Comparison of ENCODE assay signal across 12 mouse cellular contexts in genomic region chr11:121231628-121232291, GRCm38 (mm10). TPM values are rescaled to one million over a fixed set of nuclear protein-coding genes. Genes with fewer than 3 reads are reported as not detected.
A peak's percentile ranks its signal among the peaks of the same experiment; 100 is the strongest.
DNase-seq lines count a peak whose midpoint lies in the region; ATAC-seq and TF ChIP-seq lines count a peak whose summit lies in the region.
"Had no signal": no experiment of that assay in that cellular context is flagged by ENCODE, and none has a peak within 500 bp of the region (broad histone marks: within the 10 kb centered on the region; RNA-seq: fewer than 3 reads in every experiment).

No protein-coding gene starts in this region.

- WGBS in heart, embryonic 13.5 days = 25% methylated on average over 4 of the region's 4 CpGs
- WGBS in liver, embryonic 16.5 days (ENCODE audit: insufficient replicate concordance) = 27% methylated on average over 4 of the region's 4 CpGs
- 60% methylated on average over 4 of the region's 4 CpGs for WGBS in hindbrain, embryonic 12.5 days

- H3K4me3 ChIP-seq in left cerebral cortex, adult 2 months = no peak overlapping the region
- H3K4me3 ChIP-seq in heart, embryonic 13.5 days = no peak overlapping the region
- no peak overlapping the region for H3K4me3 ChIP-seq in liver, embryonic 16.5 days (ENCODE audit: low read depth, low read length)
- H3K4me3 ChIP-seq in hindbrain, embryonic 12.5 days = no peak overlapping the region

- no peaks in the 10 kb centered on the region for H3K27me3 ChIP-seq in heart, embryonic 13.5 days (replicated peaks)
- no peaks in the 10 kb centered on the region for H3K27me3 ChIP-seq in liver, embryonic 16.5 days (ENCODE audit: control insufficient read depth, insufficient read depth, low read depth, low read length)
- H3K27me3 ChIP-seq in hindbrain, embryonic 12.5 days = no peaks in the 10 kb centered on the region

- intact Hi-C loops in left cerebral cortex, adult 2 months (cut with DNase I) = loop anchor here (10.0 kb wide), 1 partner anchor 203 kb away; the partner anchor contains the start of gene Fn3k
- intact Hi-C loops in left cerebral cortex, postnatal 10 days (cut with DNase I) = no loop called here

- no peak for DNase-seq in left cerebral cortex, adult 2 months (ENCODE audit: extremely low spot score in 1 of 2, low spot score in 2 of 2)
- no peak for DNase-seq in left cerebral cortex, postnatal 10 days (ENCODE audit: extremely low spot score in 1 of 2, low spot score in 2 of 2)
- peak; percentile 21 for DNase-seq in c-Kit-positive CD71-positive TER-119-negative erythroid progenitor cells, embryonic 14.5 days (ENCODE audit: low read depth)
- no peak for DNase-seq in natural killer cell, adult 2 months (ENCODE audit: low spot score in 2 of 2)
- no peak for DNase-seq in adipocyte (ENCODE audit: low spot score)
- DNase-seq: adrenal gland, postnatal 10 days; embryo, embryonic 11 days; forebrain, postnatal 0 days had no signal

- ATAC-seq in heart, embryonic 13.5 days (ENCODE audit: extremely low read depth, insufficient number of reproducible peaks, low FRiP score, low TSS enrichment) = no peak
- no peak for ATAC-seq in liver, embryonic 16.5 days (ENCODE audit: low read depth)
- no peak for ATAC-seq in hindbrain, embryonic 12.5 days (ENCODE audit: low FRiP score)
- ATAC-seq: forebrain, postnatal 0 days; inflammation-experienced regulatory T-cells, adult 6 months had no signal

- peaks cover 7% of the 10 kb centered on the region for H3K36me3 ChIP-seq in heart, embryonic 13.5 days
- H3K36me3 ChIP-seq in liver, embryonic 16.5 days (ENCODE audit: control insufficient read depth, insufficient read depth) = no peaks in the 10 kb centered on the region; the same call in 1 of the 2 replicates
- peaks cover 6% of the 10 kb centered on the region for H3K36me3 ChIP-seq in hindbrain, embryonic 12.5 days

- H3K4me1 ChIP-seq in heart, embryonic 13.5 days = peaks cover 47% of the 10 kb centered on the region
- peaks cover 50% of the 10 kb centered on the region for H3K4me1 ChIP-seq in liver, embryonic 16.5 days (ENCODE audit: control insufficient read depth, low read depth, low read length)
- H3K4me1 ChIP-seq in hindbrain, embryonic 12.5 days = peaks cover 28% of the 10 kb centered on the region

- no peak for TF ChIP-seq CTCF in left cerebral cortex, adult 2 months (IDR thresholded peaks at IDR 0.05)

- no peaks in the 10 kb centered on the region for H3K9me3 ChIP-seq in heart, embryonic 13.5 days
- no peaks in the 10 kb centered on the region for H3K9me3 ChIP-seq in liver, embryonic 16.5 days (replicated peaks; ENCODE audit: control insufficient read depth, low read length)
- H3K9me3 ChIP-seq in hindbrain, embryonic 12.5 days (replicated peaks) = no peaks in the 10 kb centered on the region

- H3K4me2 ChIP-seq in heart, embryonic 13.5 days = no peak overlapping the region
- H3K4me2 ChIP-seq in liver, embryonic 16.5 days (ENCODE audit: low read depth, low read length) = no peak overlapping the region
- H3K4me2 ChIP-seq in hindbrain, embryonic 12.5 days (replicated peaks) = no peak overlapping the region

- H3K9ac ChIP-seq in heart, embryonic 13.5 days = peak overlapping the region; percentile 34
- H3K9ac ChIP-seq in liver, embryonic 16.5 days (ENCODE audit: low read depth, low read length) = 0 out of 2 replicates have a peak overlapping the region, but pooled peaks have one; percentile 13
- no peak overlapping the region for H3K9ac ChIP-seq in hindbrain, embryonic 12.5 days
- H3K9ac ChIP-seq: forebrain, postnatal 0 days had no signal

- peak overlapping the region; percentile 4 for H3K27ac ChIP-seq in left cerebral cortex, adult 2 months
- H3K27ac ChIP-seq in heart, embryonic 13.5 days (replicated peaks) = peak overlapping the region; percentile 75
- H3K27ac ChIP-seq in liver, embryonic 16.5 days (ENCODE audit: low read length) = peak overlapping the region; percentile 71
- H3K27ac ChIP-seq in hindbrain, embryonic 12.5 days = no peak overlapping the region

RNA-seq across cellular contexts. Expression of gene Cybc1, which starts 2.6 kb away (rescaled TPM):
- total RNA-seq in left cerebral cortex, adult 2 months (2021) = 10 to 100 TPM; 22.0 to 23.3 TPM
- 10 to 100 TPM; 22.8 to 24.7 TPM for total RNA-seq in left cerebral cortex, postnatal 10 days (2021)
- polyA plus RNA-seq in heart, embryonic 13.5 days (2015; fragmentation: Nextera tagmentation; extraction: Ambion mirVana) = 21.5 and 21.6 TPM in 2 replicates
- polyA plus RNA-seq in liver, embryonic 16.5 days (2015; fragmentation: Nextera tagmentation; extraction: Ambion mirVana) = 20.2 and 21.1 TPM in 2 replicates
- polyA plus RNA-seq in hindbrain, embryonic 12.5 days (2016; fragmentation: Nextera tagmentation; extraction: Ambion mirVana) = 40.6 and 40.8 TPM in 2 replicates

RNA-seq across cellular contexts. Expression of gene Narf, which starts 5.3 kb away (rescaled TPM):
- 10 to 100 TPM; 39.2 to 48.9 TPM for total RNA-seq in left cerebral cortex, adult 2 months (2021)
- total RNA-seq in left cerebral cortex, postnatal 10 days (2021) = 10 to 100 TPM; 67.6 to 80.3 TPM
- 46.1 and 52.9 TPM in 2 replicates for polyA plus RNA-seq in heart, embryonic 13.5 days (2015; fragmentation: Nextera tagmentation; extraction: Ambion mirVana)
- 118 and 119 TPM in 2 replicates for polyA plus RNA-seq in liver, embryonic 16.5 days (2015; fragmentation: Nextera tagmentation; extraction: Ambion mirVana)
- polyA plus RNA-seq in hindbrain, embryonic 12.5 days (2016; fragmentation: Nextera tagmentation; extraction: Ambion mirVana) = 86.0 and 87.3 TPM in 2 replicates

RNA-seq across cellular contexts. Expression of gene Ogfod3, which starts 27.2 kb away (rescaled TPM):
- 1 to 10 TPM; 7.2 TPM for total RNA-seq in left cerebral cortex, adult 2 months (2021)
- 1 to 10 TPM; 7.4 to 9.2 TPM for total RNA-seq in left cerebral cortex, postnatal 10 days (2021)
- 28.4 and 34.6 TPM in 2 replicates for polyA plus RNA-seq in heart, embryonic 13.5 days (2015; fragmentation: Nextera tagmentation; extraction: Ambion mirVana)
- 15.4 and 15.5 TPM in 2 replicates for polyA plus RNA-seq in liver, embryonic 16.5 days (2015; fragmentation: Nextera tagmentation; extraction: Ambion mirVana)
- 17.7 and 19.2 TPM in 2 replicates for polyA plus RNA-seq in hindbrain, embryonic 12.5 days (2016; fragmentation: Nextera tagmentation; extraction: Ambion mirVana)

RNA-seq across cellular contexts. Expression of gene Hexdc, which starts 27.5 kb away (rescaled TPM):
- total RNA-seq in left cerebral cortex, adult 2 months (2021) = 10 to 100 TPM; 21.2 to 26.8 TPM
- 10 to 100 TPM; 41.0 to 42.7 TPM for total RNA-seq in left cerebral cortex, postnatal 10 days (2021)
- 7.6 and 8.4 TPM in 2 replicates for polyA plus RNA-seq in heart, embryonic 13.5 days (2015; fragmentation: Nextera tagmentation; extraction: Ambion mirVana)
- 2.9 and 3.1 TPM in 2 replicates for polyA plus RNA-seq in liver, embryonic 16.5 days (2015; fragmentation: Nextera tagmentation; extraction: Ambion mirVana)
- 9.6 and 11.7 TPM in 2 replicates for polyA plus RNA-seq in hindbrain, embryonic 12.5 days (2016; fragmentation: Nextera tagmentation; extraction: Ambion mirVana)

RNA-seq across cellular contexts. Expression of gene Foxk2, which starts 28.0 kb away (rescaled TPM):
- total RNA-seq in left cerebral cortex, adult 2 months (2021) = 10 to 100 TPM; 84.0 to 86.5 TPM
- total RNA-seq in left cerebral cortex, postnatal 10 days (2021) = 100 to 1,000 TPM; 118 to 121 TPM
- 5.0 and 5.1 TPM in 2 replicates for polyA plus RNA-seq in heart, embryonic 13.5 days (2015; fragmentation: Nextera tagmentation; extraction: Ambion mirVana)
- 2.1 and 2.3 TPM in 2 replicates for polyA plus RNA-seq in liver, embryonic 16.5 days (2015; fragmentation: Nextera tagmentation; extraction: Ambion mirVana)
- polyA plus RNA-seq in hindbrain, embryonic 12.5 days (2016; fragmentation: Nextera tagmentation; extraction: Ambion mirVana) = 10.7 and 11.1 TPM in 2 replicates
